Mouse (Mus musculus) lung, postnatal 0 days (tissue): ENCODE measurements around the gene Milr1. TPM values are rescaled to one million over a fixed set of nuclear protein-coding genes. Genes with fewer than 3 reads are reported as not detected.
"Not testable (repeated sequence)": the region's sequence is repeated elsewhere in the genome, so short reads cannot be mapped to it uniquely, and the experiment has no call there.

Experiments used
- ATAC-seq: fragments of 200-750 bp; cut with Nextera tagmentation; 2 replicates; pipeline ENCODE4 v1.8.0; 2017; ENCODE audit warnings: moderate library complexity
- DNase-seq: peaks from one replicate; pipeline ENCODE4 v3.0.0-alpha.2; 2016; ENCODE audit warnings: low spot score
- H3K27ac ChIP-seq: fragments of 300-500 bp; sonication (generic); 2 replicates; pipeline ENCODE4 v1.5.1; 2014; ENCODE audit warnings: antibody characterized with exemption, mild to moderate bottlenecking, low read length, mixed read lengths
- H3K27me3 ChIP-seq: fragments of 300-500 bp; sonication (generic); replicated peaks from 2 replicates; pipeline ENCODE4 v1.6.1; 2014; ENCODE audit warnings: low read length, mixed read lengths; ENCODE audit not compliant: insufficient read depth
- H3K36me3 ChIP-seq: fragments of 300-500 bp; sonication (generic); 2 replicates; pipeline ENCODE4 v1.6.1; 2014; ENCODE audit warnings: low read length, mixed read lengths; ENCODE audit not compliant: insufficient read depth
- H3K4me1 ChIP-seq: fragments of 300-500 bp; sonication (generic); 2 replicates; pipeline ENCODE4 v1.6.1; 2014; ENCODE audit warnings: antibody characterized with exemption, low read depth, low read length, mixed read lengths; ENCODE audit not compliant: insufficient read depth
- H3K4me2 ChIP-seq: fragments of 300-500 bp; sonication (generic); replicated peaks from 2 replicates; pipeline ENCODE4 v1.6.1; 2014; ENCODE audit warnings: low read depth, mild to moderate bottlenecking, low read length, moderate library complexity, mixed read lengths
- H3K4me3 ChIP-seq: fragments of 300-500 bp; sonication (generic); 2 replicates; pipeline ENCODE4 v1.5.1; 2014; ENCODE audit warnings: low read depth, low read length
- H3K9ac ChIP-seq: fragments of 300-500 bp; sonication (generic); replicated peaks from 2 replicates; pipeline ENCODE4 v1.6.1; 2014; ENCODE audit warnings: low read depth, mild to moderate bottlenecking
- H3K9me3 ChIP-seq: fragments of 300-500 bp; sonication (generic); 2 replicates; pipeline ENCODE4 v1.6.1; 2016; ENCODE audit warnings: low read length, mixed read lengths
- CTCF ChIP-seq: IDR thresholded peaks from 2 replicates; pipeline ENCODE4 v1.5.1; 2016; ENCODE audit warnings: antibody characterized with exemption, mild to moderate bottlenecking
- EP300 ChIP-seq: IDR thresholded peaks from 2 replicates; pipeline ENCODE4 v1.6.1; 2016; ENCODE audit warnings: antibody characterized with exemption, mild to moderate bottlenecking, control low read depth
- WGBS: fragments of 180-500 bp; shearing (Covaris S2); extraction: QIAGEN DNeasy Blood & Tissue Kit; methylation state at CpG from one replicate; pipeline ENCODE4 v1.1.7; 2014; 5-methylcytosine and 5-hydroxymethylcytosine counted together
- polyA plus RNA-seq: library from polyadenylated mRNA; unstranded; fragments of >200 nt; fragmentation: Nextera tagmentation; extraction: Ambion mirVana; gene quantifications from 2 replicates; pipeline ENCODE4 v1.2.1, GENCODE M21; 2015

Milr1 gene
- polyA plus RNA-seq, 1 experiment from 2014 or later = 4.1 TPM

DNA sequence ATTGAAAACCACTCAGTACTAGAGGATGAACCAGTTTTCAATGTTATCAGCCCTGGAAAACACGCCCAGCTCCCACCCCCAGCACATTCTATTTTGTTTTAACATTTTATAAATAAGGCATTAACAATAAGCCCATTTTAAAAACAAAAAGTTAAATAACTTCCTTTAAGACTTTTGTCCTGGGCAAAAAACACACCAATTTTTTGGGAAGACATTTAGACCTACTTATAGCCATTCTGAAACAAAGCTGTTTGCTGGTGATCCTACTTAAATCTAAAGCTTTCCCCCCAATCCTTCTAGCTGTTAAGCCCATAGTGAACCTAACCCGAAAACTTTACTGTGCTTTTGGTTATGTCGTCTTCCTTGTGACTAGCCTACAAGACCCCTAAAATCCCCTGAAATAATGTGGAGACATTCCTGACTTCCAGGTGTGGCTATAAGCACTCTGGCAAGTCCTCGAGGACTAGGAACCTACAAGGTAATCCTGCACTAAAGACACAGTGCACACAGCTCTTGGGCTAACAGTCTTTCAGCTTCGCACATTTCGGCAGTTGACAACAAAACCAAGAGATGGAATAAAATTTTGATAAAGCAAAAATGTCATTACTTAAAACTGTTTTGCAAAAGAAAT lies 29.7 kb downstream of the Milr1 start:
- Histone ChIP-seq H3K36me3 (peaks cover 35% of the 10 kb centered on the region; the same call in 1 of the 2 replicates), H3K4me2 (no peak overlapping the region), H3K4me1 (peaks cover 7% of the 10 kb centered on the region; the same call in 1 of the 2 replicates), H3K9me3 (no peaks in the 10 kb centered on the region), H3K27me3 (no peaks in the 10 kb centered on the region), H3K4me3 (no peak overlapping the region), H3K9ac (no peak overlapping the region), H3K27ac (no peak overlapping the region)
- ATAC-seq (no peak), DNase-seq (no peak)
- TF ChIP-seq CTCF (no peak), EP300 (no peak)
- WGBS = 77% methylated on average over 6 of the region's 6 CpGs

DNA sequence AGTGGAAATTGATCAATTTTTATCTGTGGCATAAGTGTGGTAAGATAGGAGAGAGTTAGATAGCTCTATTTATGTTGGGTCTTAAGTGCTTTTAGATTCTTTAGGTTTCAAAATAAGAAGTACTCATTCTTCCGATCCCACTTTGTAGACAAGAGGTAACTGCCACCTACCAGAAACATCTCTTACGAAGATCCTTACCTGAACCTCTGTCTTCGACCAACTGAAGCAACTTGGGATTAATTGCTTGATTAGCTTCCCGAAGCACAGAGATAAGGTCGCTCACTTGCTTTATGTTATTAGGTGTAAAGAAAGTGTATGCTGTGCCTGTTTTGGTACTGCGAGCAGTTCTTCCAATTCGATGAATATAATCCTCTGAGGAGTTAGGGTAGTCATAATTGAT lies 31.2 kb downstream of the Milr1 start:
- ATAC-seq, H3K4me2 ChIP-seq, H3K4me3 ChIP-seq, H3K4me1 ChIP-seq, H3K9me3 ChIP-seq, DNase-seq, H3K9ac ChIP-seq, H3K27me3 ChIP-seq, H3K27ac ChIP-seq: not testable (repeated sequence)
- WGBS = 80% methylated on average over 7 of the region's 7 CpGs
- peaks cover 43% of the 10 kb centered on the region; the same call in 1 of the 2 replicates for H3K36me3 ChIP-seq

DNA sequence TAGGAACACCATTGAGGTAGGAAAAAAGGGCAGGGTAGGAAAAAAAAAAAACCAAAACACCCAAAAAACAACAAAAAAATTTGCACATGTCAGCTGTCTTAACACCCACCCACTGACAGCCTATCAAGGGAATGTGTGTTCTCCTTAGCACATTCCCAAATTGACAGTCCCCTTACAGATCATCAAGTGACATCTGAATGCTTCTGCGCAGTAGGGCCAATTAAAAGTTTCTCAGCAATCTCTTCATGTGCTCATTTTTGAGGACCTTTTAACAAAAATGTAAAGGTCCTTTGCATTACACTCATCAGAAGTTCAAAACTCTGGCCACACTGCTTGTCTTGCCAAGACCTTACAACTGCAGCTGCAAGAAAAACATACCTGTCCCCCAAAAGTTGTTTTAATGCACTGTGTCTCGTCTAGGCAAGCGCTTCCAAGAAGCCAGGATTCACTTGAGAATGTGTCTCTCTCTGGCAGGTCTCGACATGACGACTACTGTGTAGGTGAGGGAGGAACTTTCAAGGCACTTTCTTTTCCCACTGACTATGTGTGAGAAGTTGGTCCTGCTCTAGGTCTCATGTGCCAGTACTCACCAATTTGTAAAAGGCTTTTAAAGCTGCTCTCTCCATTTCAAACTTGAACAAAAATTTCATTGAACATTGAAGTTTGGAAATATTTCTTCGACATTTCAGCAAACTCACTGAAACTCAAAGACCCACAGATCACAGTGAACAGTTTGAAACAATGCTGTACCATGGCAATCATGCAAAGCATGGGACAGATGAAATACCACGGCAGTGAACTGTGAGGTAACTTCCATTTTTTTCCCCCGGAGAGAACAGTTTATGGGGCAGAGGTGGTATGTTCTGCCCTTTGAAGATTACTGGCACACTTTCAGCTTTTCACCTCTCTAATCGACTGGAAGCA lies 32.1 kb downstream of the Milr1 start:
- Histone ChIP-seq H3K9me3 (no peaks in the 10 kb centered on the region), H3K36me3 (peaks cover 44% of the 10 kb centered on the region; the same call in 1 of the 2 replicates), H3K4me3 (no peak overlapping the region), H3K27me3 (no peaks in the 10 kb centered on the region), H3K9ac (no peak overlapping the region), H3K4me1 (peaks cover 7% of the 10 kb centered on the region; the same call in 1 of the 2 replicates), H3K27ac (no peak overlapping the region), H3K4me2 (no peak overlapping the region)
- DNase-seq (no peak), ATAC-seq (no peak)
- no peak for TF ChIP-seq EP300
- TF ChIP-seq CTCF = no peak
- 73% methylated on average over 9 of the region's 9 CpGs for WGBS

DNA sequence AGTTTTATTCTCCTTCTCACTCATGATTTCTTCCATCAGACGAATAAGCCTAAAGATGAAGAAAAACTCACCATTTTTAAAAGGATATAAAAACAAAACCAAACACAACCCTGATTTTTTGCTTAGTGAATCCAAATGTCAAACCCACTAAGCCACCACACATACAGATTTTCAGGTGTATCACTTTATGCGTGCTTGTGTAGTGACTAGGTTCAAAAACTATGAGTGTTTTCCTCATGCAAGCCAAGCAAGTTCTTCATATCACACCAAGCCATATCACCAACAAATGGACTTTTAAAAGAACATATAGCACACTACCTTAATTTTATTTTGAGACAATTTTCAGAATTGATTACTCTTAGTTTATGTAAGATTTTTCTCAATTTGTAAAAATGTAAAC lies 33.5 kb downstream of the Milr1 start:
- Histone ChIP-seq H3K36me3 (peaks cover 44% of the 10 kb centered on the region; the same call in 1 of the 2 replicates), H3K27ac (no peak overlapping the region), H3K27me3 (no peaks in the 10 kb centered on the region), H3K9ac (no peak overlapping the region), H3K4me2 (no peak overlapping the region), H3K9me3 (no peaks in the 10 kb centered on the region), H3K4me3 (no peak overlapping the region), H3K4me1 (peaks cover 7% of the 10 kb centered on the region; the same call in 1 of the 2 replicates)
- ATAC-seq (no peak), DNase-seq (no peak)
- WGBS = 78% methylated on average over 2 of the region's 2 CpGs
- TF ChIP-seq CTCF = no peak
- TF ChIP-seq EP300 = no peak

DNA sequence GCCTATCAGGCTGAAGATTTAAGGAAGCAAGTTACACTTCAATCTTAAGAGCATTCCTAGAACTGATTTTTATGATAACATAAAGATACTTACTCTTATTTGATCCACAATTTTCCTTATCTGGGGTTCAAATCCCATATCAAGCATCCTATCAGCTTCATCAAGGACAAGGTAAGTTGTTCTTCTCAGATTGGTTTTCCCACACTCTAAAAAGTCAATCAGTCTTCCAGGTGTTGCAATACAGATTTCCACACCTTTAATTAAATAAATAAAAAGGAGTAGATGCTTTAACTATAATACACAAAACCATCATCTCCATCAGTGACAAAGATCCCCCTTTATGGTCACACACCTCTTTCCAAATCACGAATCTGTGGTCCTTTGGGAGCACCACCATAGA lies 34.0 kb downstream of the Milr1 start:
- peaks cover 2% of the 10 kb centered on the region; the same call in 1 of the 2 replicates for H3K4me1 ChIP-seq
- H3K9me3 ChIP-seq = no peaks in the 10 kb centered on the region
- H3K27me3 ChIP-seq = no peaks in the 10 kb centered on the region
- TF ChIP-seq CTCF (no peak), EP300 (no peak)
- no peak overlapping the region for H3K4me2 ChIP-seq
- no peak overlapping the region for H3K27ac ChIP-seq
- no peak for ATAC-seq
- 55% methylated on average over 1 of the region's 1 CpGs for WGBS
- no peak overlapping the region for H3K9ac ChIP-seq
- DNase-seq = no peak
- peak overlapping the region; percentile 81; the same call in 1 of the 2 replicates for H3K4me3 ChIP-seq
- peaks cover 42% of the 10 kb centered on the region; the same call in 1 of the 2 replicates for H3K36me3 ChIP-seq
